ENCODE assay signal across 8 mouse cellular contexts in the genomic region with DNA sequence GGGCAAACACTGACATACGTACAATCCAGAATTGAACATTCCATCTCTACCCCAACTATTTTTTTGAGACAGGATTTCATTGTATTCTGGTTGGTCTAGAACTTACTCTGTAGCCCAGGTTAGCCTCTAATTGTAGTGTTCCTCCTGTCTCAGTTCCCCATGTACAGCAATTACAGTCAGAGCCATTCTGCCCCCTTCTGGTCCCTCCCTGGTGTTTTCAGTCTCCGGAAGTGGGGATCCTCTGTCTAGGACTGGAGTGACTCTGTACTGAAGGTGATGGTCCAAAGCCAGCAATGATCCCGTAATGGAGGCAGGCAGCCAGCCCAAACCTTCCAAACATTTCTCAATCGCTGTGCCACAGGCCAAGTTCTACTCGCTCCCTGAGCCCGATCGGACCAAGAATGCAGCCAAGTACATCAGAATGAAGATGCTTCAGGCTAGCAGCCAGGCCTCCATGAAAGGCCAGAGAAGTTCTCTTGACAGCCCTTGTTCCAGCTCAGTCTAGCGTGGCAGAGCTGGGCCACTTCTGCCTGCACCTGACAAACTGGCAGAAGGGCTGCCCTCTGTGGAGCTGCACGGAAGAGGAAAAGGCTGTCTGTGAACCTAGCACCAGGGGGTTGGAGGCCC. TPM values are rescaled to one million over a fixed set of nuclear protein-coding genes. Genes with fewer than 3 reads are reported as not detected.
DNase-seq lines count a peak whose midpoint lies in the region; ATAC-seq and TF ChIP-seq lines count a peak whose summit lies in the region.

No protein-coding gene starts in this region.

- 23% methylated on average over 9 of the region's 9 CpGs for WGBS in liver, adult 2 months
- 78% methylated on average over 9 of the region's 9 CpGs for WGBS in bone marrow, adult 2 months

- peak; percentile 97 for DNase-seq in liver, adult 2 months (ENCODE audit: extremely low read depth, low read depth, low spot score)
- no peak for DNase-seq in liver
- peak; percentile 64 for DNase-seq in gastrocnemius, postnatal 10 days
- peak; percentile 33 to 47 for DNase-seq in layer of hippocampus, adult 2 months (ENCODE audit: low spot score in 2 of 2)
- peak; percentile 70 for DNase-seq in retina, embryonic 14.5 days (ENCODE audit: low spot score)

- H3K4me3 ChIP-seq in liver, adult 2 months (ENCODE audit: insufficient read depth, low read depth, low read length) = no peak overlapping the region
- no peak overlapping the region for H3K4me3 ChIP-seq in bone marrow, adult 2 months (replicated peaks; ENCODE audit: control insufficient read depth, low read depth, low read length)
- no peak overlapping the region for H3K4me3 ChIP-seq in layer of hippocampus, adult 2 months

- no peak overlapping the region for H3K9ac ChIP-seq in liver, adult 2 months (ENCODE audit: low read depth, low read length)

- no peaks in the 10 kb centered on the region for H3K36me3 ChIP-seq in liver, adult 2 months (ENCODE audit: control insufficient read depth, insufficient read depth, low read length)

- no peaks in the 10 kb centered on the region for H3K27me3 ChIP-seq in liver, adult 2 months (ENCODE audit: control insufficient read depth, insufficient read depth, low read length)

- TF ChIP-seq POLR2A in liver, adult 2 months (IDR thresholded peaks at IDR 0.05; ENCODE audit: extremely low read depth, insufficient read depth, low read length) = no peak
- TF ChIP-seq POLR2A in bone marrow, adult 2 months (IDR thresholded peaks at IDR 0.05; ENCODE audit: borderline replicate concordance, control insufficient read depth, low read depth, low read length) = no peak

- peak overlapping the region; percentile 14 for H3K27ac ChIP-seq in liver, adult 2 months (replicated peaks; ENCODE audit: insufficient read depth, low read depth, low read length)
- H3K27ac ChIP-seq in bone marrow, adult 2 months (ENCODE audit: control insufficient read depth, insufficient read depth, low read depth, low read length, poor library complexity) = peak overlapping the region; percentile 40; the same call in 1 of the 2 replicates
- no peak overlapping the region for H3K27ac ChIP-seq in layer of hippocampus, adult 2 months

- H3K79me2 ChIP-seq in liver, adult 2 months (ENCODE audit: control insufficient read depth, insufficient read depth, low read length) = peaks cover 14% of the 10 kb centered on the region; the same call in 1 of the 2 replicates

- no peak for ATAC-seq in erythroid progenitor cell, adult 5-6 weeks (replicated peaks; ENCODE audit: low FRiP score, poor library complexity, severe bottlenecking)
- ATAC-seq in erythroblast, adult 5-6 weeks (replicated peaks; ENCODE audit: low FRiP score, poor library complexity, severe bottlenecking) = no peak

- TF ChIP-seq CTCF in liver, adult 2 months (IDR thresholded peaks at IDR 0.05; ENCODE audit: low read depth, low read length) = peak; percentile 28; the same call in 1 of the 2 replicates
- TF ChIP-seq CTCF in bone marrow, adult 2 months (IDR thresholded peaks at IDR 0.05; ENCODE audit: control insufficient read depth, insufficient read depth, low read length) = no peak
- TF ChIP-seq CTCF in layer of hippocampus, adult 2 months (conservative IDR thresholded peaks at IDR 0.05) = peak; percentile 29; the same call in 1 of the 2 replicates

- H3K4me1 ChIP-seq in liver, adult 2 months (ENCODE audit: control insufficient read depth, insufficient read depth, low read length) = peaks cover 11% of the 10 kb centered on the region
- H3K4me1 ChIP-seq in bone marrow, adult 2 months (ENCODE audit: control insufficient read depth, insufficient read depth, low read length) = peaks cover 2% of the 10 kb centered on the region; the same call in 1 of the 2 replicates

RNA-seq across cellular contexts. Expression of a gene that starts 3.2 kb away (rescaled TPM):
- total RNA-seq in liver, adult 2 months (2014; rRNA removed) = 21.3 and 22.4 TPM in 2 replicates
- 12.6 and 14.7 TPM in 2 replicates for polyA plus RNA-seq in liver, adult 2 months (2012; rRNA removed)
- 12.3 and 14.6 TPM in 2 replicates for polyA plus RNA-seq in bone marrow, adult 2 months (2011; ENCODE audit: insufficient read depth, insufficient read length, low replicate concordance, missing spikeins)
- 10 to 100 TPM; 21.9 to 22.2 TPM for total RNA-seq in gastrocnemius, postnatal 10 days (2021)
- total RNA-seq in layer of hippocampus, adult 2 months (2021) = 10 to 100 TPM; 75.2 to 78.3 TPM
- total RNA-seq in erythroid progenitor cell, adult 5-6 weeks (2015; ENCODE audit: low replicate concordance) = 8.6 and 12.2 TPM in 2 replicates
- 3.3 and 7.6 TPM in 2 replicates for total RNA-seq in erythroid progenitor cell, adult 5-6 weeks (2017; ENCODE audit: low replicate concordance)
- 8.5 and 10.4 TPM in 2 replicates for total RNA-seq in erythroblast, adult 5-6 weeks (2015; ENCODE audit: low replicate concordance)
- total RNA-seq in erythroblast, adult 5-6 weeks (2017; ENCODE audit: low replicate concordance) = 7.5 and 7.7 TPM in 2 replicates

RNA-seq across cellular contexts. Expression of a gene that starts 47.8 kb away (rescaled TPM):
- 0.28 and 0.40 TPM in 2 replicates for total RNA-seq in liver, adult 2 months (2014; rRNA removed)
- 0.11 and 0.82 TPM in 2 replicates for polyA plus RNA-seq in liver, adult 2 months (2012; rRNA removed)
- not detected in 2 replicates for polyA plus RNA-seq in bone marrow, adult 2 months (2011; ENCODE audit: insufficient read depth, insufficient read length, low replicate concordance, missing spikeins)
- total RNA-seq in gastrocnemius, postnatal 10 days (2021) = 1 to 10 TPM; 8.7 to 9.6 TPM
- total RNA-seq in layer of hippocampus, adult 2 months (2021) = 10 to 100 TPM; 19.0 to 19.5 TPM
- not detected in 2 replicates for total RNA-seq in erythroid progenitor cell, adult 5-6 weeks (2015; ENCODE audit: low replicate concordance)
- 0.39 TPM in 1 of 2 replicates, not detected in the other for total RNA-seq in erythroid progenitor cell, adult 5-6 weeks (2017; ENCODE audit: low replicate concordance)
- total RNA-seq in erythroblast, adult 5-6 weeks (2015; ENCODE audit: low replicate concordance) = not detected in 2 replicates
- not detected in 2 replicates for total RNA-seq in erythroblast, adult 5-6 weeks (2017; ENCODE audit: low replicate concordance)

RNA-seq across cellular contexts. Expression of a gene that starts 52.0 kb away (rescaled TPM):
- total RNA-seq in liver, adult 2 months (2014; rRNA removed) = 6.2 and 12.2 TPM in 2 replicates
- polyA plus RNA-seq in liver, adult 2 months (2012; rRNA removed) = 4.7 and 7.2 TPM in 2 replicates
- 1,851 and 4,351 TPM in 2 replicates for polyA plus RNA-seq in bone marrow, adult 2 months (2011; ENCODE audit: insufficient read depth, insufficient read length, low replicate concordance, missing spikeins)
- total RNA-seq in gastrocnemius, postnatal 10 days (2021) = 10 to 100 TPM; 28.1 to 40.6 TPM
- 10 to 100 TPM; 25.5 to 28.0 TPM for total RNA-seq in layer of hippocampus, adult 2 months (2021)
- total RNA-seq in erythroid progenitor cell, adult 5-6 weeks (2015; ENCODE audit: low replicate concordance) = 81.7 and 147 TPM in 2 replicates
- total RNA-seq in erythroid progenitor cell, adult 5-6 weeks (2017; ENCODE audit: low replicate concordance) = 36.5 and 41.4 TPM in 2 replicates
- total RNA-seq in erythroblast, adult 5-6 weeks (2015; ENCODE audit: low replicate concordance) = 34.3 and 96.3 TPM in 2 replicates
- 27.0 and 44.2 TPM in 2 replicates for total RNA-seq in erythroblast, adult 5-6 weeks (2017; ENCODE audit: low replicate concordance)
